Comparison of ENCODE assay signal across 20 mouse cellular contexts in the genomic region with DNA sequence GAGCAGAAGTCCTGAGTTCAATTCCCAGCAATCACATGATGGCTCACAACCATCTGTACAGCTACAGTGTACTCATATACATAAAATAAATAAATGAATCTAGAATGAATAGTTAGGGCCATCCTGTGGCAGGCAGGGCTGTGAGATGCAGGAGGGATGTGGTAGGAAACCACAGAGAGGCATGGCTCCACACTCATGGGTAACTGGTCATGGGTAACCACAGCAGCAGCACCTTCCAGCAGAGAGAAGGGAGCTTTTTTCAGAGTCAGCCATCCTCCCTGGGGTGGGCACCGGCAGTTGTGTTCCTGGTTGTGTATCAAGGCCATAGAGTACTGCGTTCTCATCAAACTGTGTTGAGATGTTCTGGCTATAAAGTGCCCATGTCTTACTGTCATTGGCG. TPM values are rescaled to one million over a fixed set of nuclear protein-coding genes. Genes with fewer than 3 reads are reported as not detected.
DNase-seq lines count a peak whose midpoint lies in the region; ATAC-seq and TF ChIP-seq lines count a peak whose summit lies in the region.
"Had no signal": no experiment of that assay in that cellular context is flagged by ENCODE, and none has a peak within 500 bp of the region (broad histone marks: within the 10 kb centered on the region; RNA-seq: fewer than 3 reads in every experiment).

No protein-coding gene starts in this region.

- no peak overlapping the region for H3K9ac ChIP-seq in hindbrain, postnatal 0 days (replicated peaks; ENCODE audit: low read length)
- H3K9ac ChIP-seq: hindbrain, embryonic 14.5 days; limb, embryonic 15.5 days had no signal

- DNase-seq in CD8-positive naive resting alpha-beta T cell, adult 2 months (ENCODE audit: low read depth in 2 of 2, low spot score in 2 of 2): peak; percentile 40 to 41
- peak; percentile 78 for DNase-seq in induced T-regulatory cell, adult 2 months (ENCODE audit: low read depth)
- peak; percentile 49 for DNase-seq in thymus, postnatal 4 days
- DNase-seq in kidney, postnatal 4 days: no peak
- DNase-seq in layer of hippocampus, postnatal 10 days (ENCODE audit: low spot score in 2 of 2): no peak
- DNase-seq in hindbrain, postnatal 0 days (ENCODE audit: low spot score): no peak
- DNase-seq: adrenal gland, postnatal 36 days; cerebellum, adult 9-10 months; gastrocnemius, postnatal 10 days; kidney, adult 18-20 months; kidney, postnatal 14 days; lung, postnatal 10 days; right cerebral cortex, adult 18-20 months had no signal

- H3K36me3 ChIP-seq in hindbrain, postnatal 0 days (ENCODE audit: insufficient read depth, low read length): no peaks in the 10 kb centered on the region
- H3K36me3 ChIP-seq: forebrain, embryonic 10.5 days; limb, embryonic 15.5 days; midbrain, embryonic 10.5 days had no signal

- no peaks in the 10 kb centered on the region for H3K4me1 ChIP-seq in hindbrain, postnatal 0 days (ENCODE audit: insufficient read depth, low read length)
- H3K4me1 ChIP-seq: forebrain, embryonic 10.5 days; midbrain, embryonic 10.5 days had no signal

- peak; percentile 51; the same call in 1 of the 2 replicates for ATAC-seq in neutrophil, adult 5-6 weeks (ENCODE audit: extremely low read depth, insufficient number of reproducible peaks, low FRiP score, poor library complexity, severe bottlenecking)
- ATAC-seq in hindbrain, postnatal 0 days: no peak

- no peaks in the 10 kb centered on the region for H3K9me3 ChIP-seq in hindbrain, postnatal 0 days (ENCODE audit: low read length)
- H3K9me3 ChIP-seq: forebrain, embryonic 10.5 days; limb, embryonic 15.5 days; midbrain, embryonic 10.5 days had no signal

- TF ChIP-seq CTCF in hindbrain, postnatal 0 days (IDR thresholded peaks at IDR 0.05; ENCODE audit: low read depth): no peak

- no peak overlapping the region for H3K27ac ChIP-seq in hindbrain, postnatal 0 days
- H3K27ac ChIP-seq: forebrain, embryonic 10.5 days; hindbrain, embryonic 14.5 days; limb, embryonic 15.5 days; midbrain, embryonic 10.5 days had no signal

- H3K27me3 ChIP-seq in hindbrain, postnatal 0 days (ENCODE audit: insufficient read depth, low read length): no peaks in the 10 kb centered on the region
- H3K27me3 ChIP-seq: limb, embryonic 15.5 days had no signal

- H3K4me2 ChIP-seq in hindbrain, postnatal 0 days (ENCODE audit: low read depth, low read length): no peak overlapping the region
- H3K4me2 ChIP-seq: hindbrain, embryonic 14.5 days; limb, embryonic 15.5 days had no signal

- 78% methylated on average over 3 of the region's 3 CpGs for WGBS in hindbrain, postnatal 0 days

- H3K4me3 ChIP-seq in hindbrain, postnatal 0 days (ENCODE audit: low read length): no peak overlapping the region
- H3K4me3 ChIP-seq: forebrain, embryonic 10.5 days; limb, embryonic 15.5 days; midbrain, embryonic 10.5 days had no signal

RNA-seq across cellular contexts. Expression of a gene that starts 2.1 kb away (rescaled TPM):
- total RNA-seq in neutrophil, adult 5-6 weeks (2017): not detected in 2 replicates
- not detected for total RNA-seq in layer of hippocampus, postnatal 10 days (2021)
- not detected in 2 replicates for total RNA-seq in hindbrain, postnatal 0 days (2014; rRNA removed)
- 0.32 and 0.39 TPM in 2 replicates for polyA plus RNA-seq in hindbrain, postnatal 0 days (2015; fragmentation: Nextera tagmentation; extraction: Ambion mirVana)
- total RNA-seq: adrenal gland, postnatal 36 days; layer of hippocampus, postnatal 14 days; left cerebral cortex, postnatal 10 days had no signal

RNA-seq across cellular contexts. Expression of a gene that starts 7.2 kb away (rescaled TPM):
- total RNA-seq in neutrophil, adult 5-6 weeks (2017): 13.4 and 17.6 TPM in 2 replicates
- total RNA-seq in layer of hippocampus, postnatal 10 days (2021): 10 to 100 TPM; 32.2 to 44.4 TPM
- 25.2 and 29.4 TPM in 2 replicates for total RNA-seq in hindbrain, postnatal 0 days (2014; rRNA removed)
- polyA plus RNA-seq in hindbrain, postnatal 0 days (2015; fragmentation: Nextera tagmentation; extraction: Ambion mirVana): 37.4 and 40.6 TPM in 2 replicates

RNA-seq across cellular contexts. Expression of a gene that starts 50.0 kb away (rescaled TPM):
- total RNA-seq in neutrophil, adult 5-6 weeks (2017): 5.4 and 6.0 TPM in 2 replicates
- total RNA-seq in layer of hippocampus, postnatal 10 days (2021): 10 to 100 TPM; 25.6 to 33.7 TPM
- 18.3 and 19.2 TPM in 2 replicates for total RNA-seq in hindbrain, postnatal 0 days (2014; rRNA removed)
- polyA plus RNA-seq in hindbrain, postnatal 0 days (2015; fragmentation: Nextera tagmentation; extraction: Ambion mirVana): 22.7 and 25.9 TPM in 2 replicates

Comparison
In these comparisons a context has a peak if more than half of its experiments do, and no peak if none do; other contexts are left out.
1. DNase-seq: peak in CD8-positive naive resting alpha-beta T cell, adult 2 months (2 of 2), induced T-regulatory cell, adult 2 months (single experiment) and thymus, postnatal 4 days (single experiment); none in kidney, postnatal 4 days (0 of 2), layer of hippocampus, postnatal 10 days (0 of 2) and hindbrain, postnatal 0 days (single experiment).